Mouse (Mus musculus) MEL (cell line): ENCODE measurements around the gene 1700010B08Rik. TPM values are rescaled to one million over a fixed set of nuclear protein-coding genes. Genes with fewer than 3 reads are reported as not detected.

Source experiments
- DNase-seq: peaks from one replicate; pipeline ENCODE4 v3.0.0; 2011; ENCODE audit warnings: low read depth, low spot score
- H3K27ac ChIP-seq: 2 replicates; pipeline ENCODE4 v1.5.1; 2012; ENCODE audit warnings: low read depth, mild to moderate bottlenecking, control low read depth, low read length, moderate library complexity; ENCODE audit not compliant: control insufficient read depth
- H3K27me3 ChIP-seq, 2 experiments: fragments of 150-350 bp in 1 of 2; sonication (generic) in 1 of 2; 2 replicates each; pipeline ENCODE4 v1.6.1; 2012; ENCODE audit warnings: low read length in 2 of 2, mild to moderate bottlenecking in 2 of 2, improper control_type of control experiment in 1 of 2, moderate library complexity in 1 of 2; ENCODE audit not compliant: insufficient read depth in 2 of 2, control insufficient read depth in 1 of 2
- H3K36me3 ChIP-seq, 2 experiments: 2 replicates each; pipeline ENCODE4 v1.6.1; 2012 to 2014; ENCODE audit warnings: low read length in 2 of 2, improper control_type of control experiment in 1 of 2, inconsistent platforms in 1 of 2, mild to moderate bottlenecking in 1 of 2; ENCODE audit not compliant: insufficient read depth in 2 of 2, control insufficient read depth in 1 of 2
- H3K4me1 ChIP-seq, 2 experiments: fragments of 150-350 bp in 1 of 2; sonication (generic) in 1 of 2; 2 replicates each; pipeline ENCODE4 v1.6.1; 2012; ENCODE audit warnings: low read length in 2 of 2, improper control_type of control experiment in 1 of 2, mild to moderate bottlenecking in 1 of 2; ENCODE audit not compliant: insufficient read depth in 2 of 2, control insufficient read depth in 1 of 2
- H3K4me3 ChIP-seq, 2 experiments: fragments of 150-350 bp in 1 of 2; sonication (generic) in 1 of 2; 2 replicates each; pipeline ENCODE4 v1.5.1; 2012; ENCODE audit warnings: low read depth in 2 of 2, low read length in 2 of 2, mild to moderate bottlenecking in 2 of 2, moderate library complexity in 2 of 2, control low read depth in 1 of 2, improper control_type of control experiment in 1 of 2; ENCODE audit not compliant: control insufficient read depth in 1 of 2, insufficient read depth in 1 of 2
- H3K79me2 ChIP-seq: 2 replicates; pipeline ENCODE4 v1.6.1; 2012; ENCODE audit warnings: mild to moderate bottlenecking, low read length, moderate library complexity; ENCODE audit not compliant: control insufficient read depth, poor library complexity, insufficient read depth
- H3K9ac ChIP-seq: 2 replicates; pipeline ENCODE4 v1.6.1; 2012; ENCODE audit warnings: low read depth, mild to moderate bottlenecking, control low read depth, low read length, moderate library complexity; ENCODE audit not compliant: control insufficient read depth, poor library complexity, severe bottlenecking
- H3K9me3 ChIP-seq: fragments of 150-350 bp; sonication (generic); replicated peaks from 2 replicates; pipeline ENCODE4 v1.6.1; 2012; ENCODE audit warnings: mild to moderate bottlenecking, low read length, improper control_type of control experiment, moderate library complexity; ENCODE audit not compliant: insufficient read depth
- GABPA ChIP-seq: IDR thresholded peaks from 2 replicates; pipeline ENCODE4 v1.6.1; 2012; ENCODE audit warnings: low read depth, mild to moderate bottlenecking, inconsistent platforms, low read length, improper control_type of control experiment, moderate library complexity
- JUND ChIP-seq: IDR thresholded peaks from 2 replicates; pipeline ENCODE4 v1.6.1; 2011; ENCODE audit warnings: low read depth, mild to moderate bottlenecking, improper control_type of control experiment, low read length
- KAT2A ChIP-seq: conservative IDR thresholded peaks from 2 replicates; pipeline ENCODE4 v1.6.1; 2012; ENCODE audit warnings: low read depth, low read length, improper control_type of control experiment, inconsistent platforms
- MAX ChIP-seq: IDR thresholded peaks from 2 replicates; pipeline ENCODE4 v1.6.1; 2011; ENCODE audit warnings: low read length, improper control_type of control experiment
- MEF2A ChIP-seq: IDR thresholded peaks from 2 replicates; pipeline ENCODE4 v1.6.1; 2014; ENCODE audit warnings: low read depth, mild to moderate bottlenecking, inconsistent platforms, low read length, improper control_type of control experiment; ENCODE audit not compliant: poor library complexity, insufficient replicate concordance, severe bottlenecking; ENCODE audit errors: extremely low read depth
- MXI1 ChIP-seq: IDR thresholded peaks from 2 replicates; pipeline ENCODE4 v1.6.1; 2011; ENCODE audit warnings: mild to moderate bottlenecking, low read depth, low read length, improper control_type of control experiment
- NELFE ChIP-seq: IDR thresholded peaks from 2 replicates; pipeline ENCODE4 v1.6.1; 2011; ENCODE audit warnings: low read depth, low read length, improper control_type of control experiment
- POLR2A ChIP-seq, 2 experiments: IDR thresholded peaks; 2 replicates each; pipeline ENCODE4 v1.6.1; 2011 to 2012; ENCODE audit warnings: low read length in 2 of 2, mild to moderate bottlenecking in 2 of 2, control low read depth in 1 of 2, improper control_type of control experiment in 1 of 2, low read depth in 1 of 2, moderate library complexity in 1 of 2; ENCODE audit not compliant: control insufficient read depth in 1 of 2, insufficient read depth in 1 of 2, poor library complexity in 1 of 2
- POLR2AphosphoS2 ChIP-seq: IDR thresholded peaks from 2 replicates; pipeline ENCODE4 v1.6.1; 2011; ENCODE audit warnings: low read length, improper control_type of control experiment
- RCOR1 ChIP-seq: IDR thresholded peaks from 2 replicates; pipeline ENCODE4 v1.6.1; 2012; ENCODE audit warnings: low read depth, mild to moderate bottlenecking, inconsistent platforms, low read length, improper control_type of control experiment
- SIN3A ChIP-seq: IDR thresholded peaks from 2 replicates; pipeline ENCODE4 v1.6.1; 2012; ENCODE audit warnings: low read length, improper control_type of control experiment, inconsistent platforms
- TBP ChIP-seq: IDR thresholded peaks from 2 replicates; pipeline ENCODE4 v1.8.0; 2011; ENCODE audit warnings: low read depth, low read length, improper control_type of control experiment
- USF2 ChIP-seq, 2 experiments: IDR thresholded peaks; 2 replicates each; pipeline ENCODE4 v1.6.1; 2011 to 2012; ENCODE audit warnings: improper control_type of control experiment in 2 of 2, low read length in 2 of 2, borderline replicate concordance in 1 of 2, inconsistent platforms in 1 of 2, low read depth in 1 of 2, mild to moderate bottlenecking in 1 of 2; ENCODE audit not compliant: insufficient read depth in 1 of 2
- ZC3H11A ChIP-seq: IDR thresholded peaks from 2 replicates; pipeline ENCODE4 v1.6.1; 2012; ENCODE audit warnings: low read depth, mild to moderate bottlenecking, inconsistent platforms, low read length, improper control_type of control experiment
- ZMIZ1 ChIP-seq: IDR thresholded peaks from 2 replicates; pipeline ENCODE4 v1.6.1; 2012; ENCODE audit warnings: low read depth, mild to moderate bottlenecking, inconsistent platforms, low read length, improper control_type of control experiment, moderate library complexity
- ZNF384 ChIP-seq: IDR thresholded peaks from 2 replicates; pipeline ENCODE4 v1.6.1; 2012; ENCODE audit warnings: low read depth, mild to moderate bottlenecking, inconsistent platforms, low read length, improper control_type of control experiment
- polyA plus RNA-seq, 2 experiments: library from polyadenylated mRNA; stranded (reverse) in 1 of 2; unstranded in 1 of 2; fragments of >175 nt in 1 of 2; fragments of >200 nt in 1 of 2; gene quantifications; 2 replicates each; pipeline versions ENCODE4 v1.2.1 to v1.2.4; 2012; ENCODE audit warnings: low replicate concordance in 2 of 2, low read depth in 1 of 2; ENCODE audit not compliant: insufficient read length in 2 of 2, insufficient read depth in 1 of 2, missing spikeins in 1 of 2
- total RNA-seq: library from RNA; depleted of rRNA; stranded (reverse); fragments of 300-350 nt; gene quantifications from 2 replicates; pipeline ENCODE4 v1.2.3, GENCODE M21; 2012

1700010B08Rik gene
- total and polyA plus RNA-seq, 3 experiments: not detected

DNA sequence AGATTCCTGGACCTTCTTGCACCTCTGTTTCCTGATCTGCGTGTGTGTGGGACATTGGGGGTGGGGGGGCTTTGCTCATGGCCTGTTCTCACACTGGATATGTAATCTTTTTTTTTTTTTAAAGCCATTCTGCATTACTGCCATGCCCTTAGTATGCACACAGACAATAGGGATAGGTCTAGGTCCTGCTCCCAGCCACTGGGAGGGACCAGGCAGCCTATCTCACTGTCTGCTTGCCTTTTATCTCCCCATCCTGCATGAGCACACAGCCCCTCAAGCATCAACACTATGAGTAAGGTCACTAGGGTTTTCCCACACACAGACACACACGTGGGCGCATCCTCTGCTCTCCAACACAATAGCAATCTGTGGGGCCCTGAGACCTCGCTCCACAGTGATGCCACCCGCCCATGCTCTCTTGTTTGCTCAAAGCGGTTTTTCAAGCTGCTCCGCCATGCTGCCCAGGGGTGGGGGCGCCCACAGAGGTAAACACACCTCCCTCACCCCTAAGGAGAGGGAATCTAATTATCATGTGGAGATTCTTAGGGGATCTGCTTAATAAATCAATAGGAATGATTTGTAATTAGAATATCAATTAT, 4.5 kb upstream of the 1700010B08Rik start:
- TF ChIP-seq JUND: no peak
- no peak for TF ChIP-seq USF2 (IDR thresholded peaks at IDR 0.05; ENCODE audit: borderline replicate concordance in 1 of 2, insufficient read depth in 1 of 2, low read depth in 1 of 2, low read length in 2 of 2)
- no peak for TF ChIP-seq MXI1
- no peak for TF ChIP-seq RCOR1
- no peak for TF ChIP-seq MAX
- TF ChIP-seq SIN3A: no peak
- no peak for TF ChIP-seq POLR2AphosphoS2
- no peak for TF ChIP-seq GABPA
- no peak for TF ChIP-seq ZMIZ1
- no peak for TF ChIP-seq KAT2A
- no peak for TF ChIP-seq ZNF384
- no peak for TF ChIP-seq POLR2A (IDR thresholded peaks at IDR 0.05; ENCODE audit: control insufficient read depth in 1 of 2, insufficient read depth in 1 of 2, low read depth in 1 of 2, low read length in 2 of 2, poor library complexity in 1 of 2)
- no peaks in the 10 kb centered on the region for H3K9me3 ChIP-seq
- H3K4me3 ChIP-seq: no peak overlapping the region
- H3K27ac ChIP-seq: no peak overlapping the region
- H3K36me3 ChIP-seq: no peaks in the 10 kb centered on the region
- no peak for DNase-seq
- no peaks in the 10 kb centered on the region for H3K79me2 ChIP-seq
- no peak overlapping the region for H3K9ac ChIP-seq
- no peaks in the 10 kb centered on the region for H3K4me1 ChIP-seq
- no peaks in the 10 kb centered on the region for H3K27me3 ChIP-seq

DNA sequence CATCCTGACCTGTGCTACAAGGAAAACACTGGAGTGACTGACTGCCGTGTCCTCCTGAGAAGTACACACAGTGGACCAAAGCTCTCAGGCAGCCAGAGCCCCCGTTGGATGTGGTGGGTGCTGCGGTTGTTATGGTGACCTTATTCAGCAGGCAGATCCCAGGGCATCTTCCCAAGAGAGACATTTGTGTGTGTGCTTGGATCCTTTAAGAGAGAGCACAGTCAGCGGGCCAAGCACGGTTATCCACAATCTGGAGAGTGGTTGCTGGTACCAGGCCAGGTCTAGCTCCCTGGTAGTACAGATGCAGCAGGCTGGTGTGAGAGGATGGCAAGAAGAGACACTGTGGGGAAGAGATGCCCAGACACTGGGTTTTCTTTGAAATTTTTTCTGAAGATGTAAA, 2.2 kb upstream of the 1700010B08Rik start:
- Histone ChIP-seq H3K27me3 (no peaks in the 10 kb centered on the region), H3K9me3 (no peaks in the 10 kb centered on the region), H3K4me1 (no peaks in the 10 kb centered on the region), H3K4me3 (no peak overlapping the region), H3K27ac (no peak overlapping the region), H3K79me2 (no peaks in the 10 kb centered on the region), H3K36me3 (no peaks in the 10 kb centered on the region), H3K9ac (no peak overlapping the region)
- TF ChIP-seq USF2 (IDR thresholded peaks at IDR 0.05; ENCODE audit: borderline replicate concordance in 1 of 2, insufficient read depth in 1 of 2, low read depth in 1 of 2, low read length in 2 of 2) (no peak), POLR2A (IDR thresholded peaks at IDR 0.05; ENCODE audit: control insufficient read depth in 1 of 2, insufficient read depth in 1 of 2, low read depth in 1 of 2, low read length in 2 of 2, poor library complexity in 1 of 2) (no peak), KAT2A (no peak), ZNF384 (no peak), ZC3H11A (no peak), GABPA (no peak), NELFE (no peak), MEF2A (no peak), TBP (no peak), MAX (no peak)
- no peak for DNase-seq
